Mouse (Mus musculus): ENCODE results near the gene Ntn3. TPM values are rescaled to one million over a fixed set of nuclear protein-coding genes. Genes with fewer than 3 reads are reported as not detected.

The Ntn3 gene
- polyA plus RNA-seq (2017; shearing (Covaris generic)), result under 1 TPM in 1 of 2 experiments, not detected in 1; 0.07 TPM

DNA sequence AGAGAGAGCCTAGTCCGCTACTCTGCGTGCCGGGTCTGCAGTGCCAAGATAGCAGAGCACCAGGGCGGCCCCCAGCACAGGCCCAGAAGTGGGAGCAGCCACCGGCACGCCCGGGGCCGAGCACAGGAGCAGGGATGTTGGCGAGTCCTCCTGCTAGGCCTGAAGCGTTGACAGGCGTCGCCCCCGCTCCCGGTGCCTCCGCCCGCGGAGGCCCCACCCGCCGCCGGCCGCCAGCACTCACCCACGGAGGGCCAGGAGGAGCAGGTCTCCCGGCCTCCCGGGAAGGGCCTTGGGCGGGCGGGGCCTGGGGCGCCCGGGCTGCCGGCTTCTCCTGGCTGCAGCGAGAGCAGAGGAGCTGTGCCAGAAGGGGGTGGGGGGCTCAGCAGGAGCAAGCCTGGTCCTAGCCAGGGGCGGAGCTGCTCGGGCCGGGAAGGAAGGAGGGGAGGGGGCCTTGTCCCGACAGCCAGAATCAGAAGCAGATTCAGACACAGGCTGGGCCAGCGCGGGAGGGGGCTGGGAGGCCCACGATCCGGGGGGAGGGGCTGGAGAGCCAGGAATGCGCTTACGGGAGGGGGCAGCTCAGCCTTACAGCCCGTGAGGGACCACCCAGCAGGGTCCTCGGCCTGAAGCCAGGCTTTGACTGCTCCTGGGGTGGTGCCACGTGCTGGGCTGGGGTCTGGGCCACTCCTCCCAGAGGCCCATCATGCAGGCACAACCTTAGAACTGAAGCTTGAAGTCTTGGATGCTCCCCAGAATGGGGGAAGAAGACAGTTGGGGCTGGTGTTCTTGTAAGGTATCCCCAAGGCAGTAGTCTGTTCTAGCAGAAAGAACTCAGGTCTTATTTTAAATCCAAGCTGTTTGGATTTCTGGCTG, at the start of gene Ntn3:
TSS of gene Ntn3 (minus strand) at position 489 of the 873 bp plus-strand sequence.
- ATAC-seq, result no peak

GRCm38 (mm10) chr17:24258981-24259380, 49.6 kb upstream of the Ntn3 start:
- no peak for ATAC-seq

GRCm38 (mm10) chr17:24252329-24252728, 43.0 kb upstream of the Ntn3 start:
- ATAC-seq, result no peak

GRCm38 (mm10) chr17:24251320-24252069, 42.2 kb upstream of the Ntn3 start, which contains the start of gene Ccnf:
TSS of gene Ccnf (minus strand) at chr17:24251484.
- peak; percentile 100 for ATAC-seq

DNA sequence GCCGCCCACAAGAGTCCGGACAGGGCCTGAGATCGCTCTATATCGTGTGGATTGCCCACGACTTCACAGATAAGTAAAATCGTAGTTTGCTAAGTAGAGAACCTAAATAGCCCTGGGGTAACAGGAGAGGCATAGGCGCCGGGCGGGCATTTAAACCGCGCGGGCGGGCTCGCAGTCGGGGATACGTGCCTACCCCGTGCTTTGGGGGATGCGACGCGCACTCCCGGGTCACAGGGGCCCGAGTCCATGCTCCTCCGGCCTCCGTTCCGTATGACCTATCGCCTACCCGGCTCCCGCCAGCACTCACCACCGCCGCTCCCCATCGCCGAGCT, 41.6 kb upstream of the Ntn3 start:
- no peak for ATAC-seq

DNA sequence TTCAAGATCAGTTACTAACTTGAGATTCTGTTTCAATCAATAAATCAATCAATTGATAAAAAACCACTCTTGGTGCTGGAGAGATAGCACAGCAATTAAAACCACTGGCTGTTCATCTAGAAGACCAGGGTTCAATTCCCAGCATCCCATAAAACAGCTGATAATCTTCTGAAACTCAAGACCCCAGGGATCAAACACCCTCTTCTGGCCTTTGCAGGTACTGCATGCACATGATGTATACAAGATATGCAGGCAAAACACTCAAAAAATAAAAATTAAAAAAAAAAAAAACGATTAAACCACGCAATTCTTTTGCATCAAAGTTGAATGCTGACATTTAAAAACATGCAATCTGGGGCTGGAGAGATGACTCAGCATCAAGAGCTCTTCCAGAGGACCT, 39.3 kb upstream of the Ntn3 start:
- ATAC-seq, result no peak

DNA sequence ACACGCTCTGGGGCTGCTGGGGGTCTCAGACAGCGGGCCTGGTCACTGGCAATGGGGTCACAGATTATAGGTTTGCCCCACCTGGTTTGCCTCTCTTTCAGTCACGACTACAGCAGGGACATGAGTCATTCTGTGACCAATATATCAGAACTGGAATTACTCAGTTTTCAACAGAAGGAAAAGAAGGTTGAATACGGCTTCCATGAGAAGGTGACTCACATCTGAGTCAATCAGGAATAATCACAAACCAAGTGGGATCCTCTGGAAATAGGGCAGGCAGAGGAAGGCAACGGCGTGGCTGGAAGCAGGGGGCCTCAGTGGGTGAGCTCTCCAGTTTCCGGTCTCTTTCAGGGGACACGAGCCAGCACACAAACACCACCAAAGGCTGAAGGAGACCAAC, 34.7 kb upstream of the Ntn3 start:
- ATAC-seq, result no peak

GRCm38 (mm10) chr17:24243311-24243969, 34.1 kb upstream of the Ntn3 start:
- ATAC-seq, result no peak

GRCm38 (mm10) chr17:24236921-24237320, 27.6 kb upstream of the Ntn3 start:
- ATAC-seq, result no peak

DNA sequence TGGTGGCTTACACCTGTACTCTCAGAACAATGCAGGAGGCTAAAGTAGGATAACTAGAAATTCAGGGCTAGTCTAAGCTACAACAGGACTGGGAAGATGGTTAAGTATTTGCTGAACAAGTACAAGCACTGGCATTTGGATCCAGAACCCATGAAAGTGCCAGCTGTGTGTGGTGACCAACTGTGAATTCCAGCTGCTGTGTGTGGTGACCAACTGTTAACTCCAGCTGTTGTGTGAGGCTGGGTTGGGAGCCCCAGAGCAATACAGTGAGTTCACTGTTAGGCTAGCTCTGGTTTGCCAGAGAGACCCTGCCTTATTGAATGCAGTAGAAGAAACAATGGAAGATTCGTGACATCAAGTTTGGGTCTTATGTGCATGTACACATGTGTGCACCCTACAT, 27.1 kb upstream of the Ntn3 start:
- no peak for ATAC-seq

DNA sequence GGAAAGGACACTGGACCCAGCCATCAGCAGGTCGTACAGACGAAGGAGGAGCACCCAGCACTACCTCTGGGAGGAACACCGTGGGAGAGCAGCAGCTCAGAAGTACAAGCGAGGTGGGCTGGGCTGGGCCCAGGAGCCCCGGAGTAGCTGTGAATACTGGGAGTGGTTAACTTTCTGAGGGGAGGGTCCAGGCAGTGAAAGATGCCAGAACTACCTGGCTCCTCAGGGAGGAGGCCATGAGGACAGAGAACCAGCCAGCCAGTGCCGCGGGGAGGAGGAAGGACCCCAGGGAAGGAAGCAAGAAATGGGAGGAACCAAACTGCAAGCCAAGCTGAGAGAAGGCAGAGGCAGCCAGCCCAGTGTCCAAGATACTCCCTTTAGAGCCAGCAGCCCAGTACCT, 18.6 kb upstream of the Ntn3 start:
- no peak for ATAC-seq

GRCm38 (mm10) chr17:24226721-24227120, 17.4 kb upstream of the Ntn3 start:
- ATAC-seq, result no peak

DNA sequence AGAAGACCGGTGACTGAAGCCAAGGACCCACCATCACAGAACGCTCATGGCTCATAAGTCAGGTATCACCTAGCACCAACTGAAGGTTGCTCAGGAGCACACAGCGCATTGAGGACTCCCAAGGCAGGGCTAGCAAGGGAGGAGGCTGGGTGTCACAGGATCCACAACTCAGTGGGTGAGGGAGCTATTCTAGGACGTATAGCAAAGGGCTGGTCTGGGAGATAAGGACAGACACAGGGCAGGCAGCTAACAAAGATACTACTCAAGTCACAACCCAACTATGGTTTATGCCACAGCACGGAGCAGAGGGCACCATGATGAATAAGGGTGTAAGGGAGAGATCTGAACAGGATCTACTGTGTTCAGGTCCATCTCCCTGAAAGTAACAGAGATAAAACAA, 16.5 kb upstream of the Ntn3 start:
- ATAC-seq, result no peak

GRCm38 (mm10) chr17:24224741-24225140, 15.4 kb upstream of the Ntn3 start:
- no peak for ATAC-seq

- ATAC-seq, result no peak
Measured at GRCm38 (mm10) chr17:24223513-24223912, 14.2 kb upstream of the Ntn3 start.

GRCm38 (mm10) chr17:24222653-24223052, 13.3 kb upstream of the Ntn3 start:
- no peak for ATAC-seq

GRCm38 (mm10) chr17:24220435-24221411, 11.4 kb upstream of the Ntn3 start, which contains the start of gene Tedc2:
TSS of gene Tedc2 (minus strand) at chr17:24220851.
- ATAC-seq, result peak; percentile 99

DNA sequence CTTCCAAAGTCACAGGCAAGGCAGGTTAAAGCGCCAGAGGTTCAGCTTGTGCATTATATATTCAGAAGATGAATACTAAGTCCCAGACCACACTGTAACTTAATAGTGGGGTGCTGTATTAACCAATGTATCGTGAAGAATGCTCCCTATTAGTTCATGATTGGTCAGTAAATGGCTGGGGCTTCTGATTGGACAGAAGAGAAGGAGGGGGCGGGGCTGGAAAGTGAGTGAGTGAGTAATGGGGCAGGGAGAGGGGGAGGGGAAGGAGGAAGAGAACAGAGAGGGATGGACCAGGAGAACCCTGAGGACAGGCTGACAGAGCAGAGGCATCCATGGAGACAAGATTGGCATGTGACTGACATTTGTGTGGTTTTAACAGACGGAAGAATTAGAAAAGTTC, 7.5 kb upstream of the Ntn3 start:
- no peak for ATAC-seq

GRCm38 (mm10) chr17:24213186-24213585, 3.9 kb upstream of the Ntn3 start:
- no peak for ATAC-seq

- ATAC-seq, result no peak
Measured at GRCm38 (mm10) chr17:24212441-24213018, 3.2 kb upstream of the Ntn3 start.

DNA sequence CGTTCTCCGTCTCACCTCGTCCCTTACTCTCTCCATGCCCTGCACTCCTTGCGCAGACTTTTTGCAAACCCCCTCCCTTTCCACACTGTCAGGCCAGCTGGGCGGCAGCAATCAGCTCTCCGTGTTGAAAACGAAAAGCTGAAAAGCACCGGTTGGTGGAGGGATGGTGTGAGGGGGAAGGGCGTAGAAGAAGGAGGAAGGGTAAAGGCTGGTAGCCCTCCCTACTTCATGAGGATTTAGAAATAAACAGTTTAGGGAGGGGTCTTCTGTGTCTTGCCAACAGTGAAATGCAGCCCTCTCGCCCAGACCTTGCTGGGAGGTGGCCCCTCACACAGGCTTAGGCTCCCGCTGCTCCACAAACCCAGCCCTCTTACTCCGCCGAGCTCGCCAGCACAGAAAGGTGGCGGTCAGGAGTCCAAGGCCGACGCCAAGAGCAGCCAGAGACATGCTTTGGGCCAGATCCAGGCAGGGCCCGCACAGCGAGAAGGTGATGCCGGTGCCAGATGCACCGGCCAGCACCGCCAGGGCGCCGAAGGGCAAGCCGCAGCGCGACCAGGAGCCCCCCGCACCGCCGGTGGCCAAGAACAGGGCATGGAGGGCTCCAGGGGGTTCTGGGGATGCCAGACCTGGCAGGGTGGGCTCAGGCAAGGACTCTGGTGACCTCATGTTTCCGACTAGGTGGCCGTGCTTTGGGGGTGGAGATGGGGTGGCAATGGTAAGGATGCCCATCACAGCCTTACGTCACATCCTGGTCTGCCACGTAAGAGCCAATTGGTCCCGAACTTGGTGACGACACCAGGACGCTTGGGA, 2.5 kb upstream of the Ntn3 start:
- peak; percentile 73 for ATAC-seq
